Mouse (Mus musculus) skeletal muscle tissue, postnatal 0 days (tissue): ENCODE measurements around the gene Cacna1c. TPM values are rescaled to one million over a fixed set of nuclear protein-coding genes. Genes with fewer than 3 reads are reported as not detected.

Experiments used
- polyA plus RNA-seq: library from polyadenylated mRNA; unstranded; fragments of >200 nt; fragmentation: Nextera tagmentation; extraction: Ambion mirVana; gene quantifications from 2 replicates; pipeline ENCODE4 v1.2.1, GENCODE M21; 2015

Cacna1c gene
- 0.37 and 0.54 TPM in 2 replicates for polyA plus RNA-seq

GRCm38 (mm10) chr6:119196382-119197305, at the start of gene Cacna1c:
Gene Cacna1c, minus strand, starts transcription at chr6:119196418.

GRCm38 (mm10) chr6:119236241-119236640, 40.0 kb upstream of the Cacna1c start, which contains the start of gene Cacna2d4:
Gene Cacna2d4, plus strand, starts transcription at chr6:119236526.

GRCm38 (mm10) chr6:119175078-119175853, 21.0 kb downstream of the Cacna1c start, which contains the start of gene Dcp1b:
Gene Dcp1b, plus strand, starts transcription at chr6:119175253.

GRCm38 (mm10) chr6:118561745-118562609, 634.2 kb downstream of the Cacna1c start, which contains the start of gene Ankrd26:
Gene Ankrd26, minus strand, starts transcription at chr6:118562226.

Other genes starting within 250 kb of the Cacna1c start
- 3.3 and 4.1 TPM in 2 replicates for gene Dcp1b, start 21.2 kb downstream of the Cacna1c start, polyA plus RNA-seq
- gene Cacna2d4, start 40.1 kb upstream of the Cacna1c start, polyA plus RNA-seq = 0.14 and 0.24 TPM in 2 replicates
- 0.43 and 0.59 TPM in 2 replicates for gene Lrtm2, start 134.3 kb upstream of the Cacna1c start, polyA plus RNA-seq
- gene Adipor2, start 221.3 kb upstream of the Cacna1c start, polyA plus RNA-seq = 32.7 and 63.1 TPM in 2 replicates